18 mouse cellular contexts compared by ENCODE assay signal in genomic region chr3:98079601-98080215, GRCm38 (mm10).
DNase-seq lines count a peak whose midpoint lies in the region; ATAC-seq and TF ChIP-seq lines count a peak whose summit lies in the region.
"Had no signal": no experiment of that assay in that cellular context is flagged by ENCODE, and none has a peak within 500 bp of the region (broad histone marks: within the 10 kb centered on the region; RNA-seq: fewer than 3 reads in every experiment).

No protein-coding gene starts in this region.

- H3K36me3 ChIP-seq in MEL (ENCODE audit: control insufficient read depth in 1 of 2, insufficient read depth in 2 of 2, low read length in 2 of 2): peaks cover 0 to 22% of the 10 kb centered on the region in 2 experiments
- H3K36me3 ChIP-seq: hindbrain, embryonic 15.5 days had no signal

- TF ChIP-seq EP300 in MEL (IDR thresholded peaks at IDR 0.05; ENCODE audit: low read depth in 1 of 2, low read length in 2 of 2): no peak

- H3K79me2 ChIP-seq in MEL (ENCODE audit: control insufficient read depth, insufficient read depth, low read length, poor library complexity): no peaks in the 10 kb centered on the region

- peak; percentile 56 for DNase-seq in adrenal gland, adult 2 months
- DNase-seq in adrenal gland, postnatal 4 days (ENCODE audit: low spot score in 2 of 2): no peak
- peak; percentile 14 for DNase-seq in MEL (ENCODE audit: low read depth, low spot score)
- no peak for DNase-seq in layer of hippocampus, adult 11-12 months (ENCODE audit: low spot score)
- no peak for DNase-seq in ovary, postnatal 10 days (ENCODE audit: low spot score)
- DNase-seq: adrenal gland, postnatal 14 days; cerebellum, adult 18-20 months; cerebellum, adult 9-10 months; cerebellum, postnatal 14 days; gastrocnemius, adult 2 months; gastrocnemius, postnatal 14 days; heart, adult 11 months had no signal

- no peak overlapping the region for H3K4me3 ChIP-seq in MEL (ENCODE audit: control insufficient read depth in 1 of 2, insufficient read depth in 1 of 2, low read depth in 2 of 2, low read length in 2 of 2)
- H3K4me3 ChIP-seq: forebrain, embryonic 12.5 days; gastrocnemius, adult 2 months; hindbrain, embryonic 12.5 days; hindbrain, embryonic 15.5 days had no signal

- peaks cover 20 to 21% of the 10 kb centered on the region in 2 experiments for H3K4me1 ChIP-seq in MEL (ENCODE audit: control insufficient read depth in 1 of 2, insufficient read depth in 2 of 2, low read length in 2 of 2)

- no peak overlapping the region for H3K9ac ChIP-seq in MEL (ENCODE audit: control insufficient read depth, low read depth, low read length, poor library complexity, severe bottlenecking)
- H3K9ac ChIP-seq: forebrain, embryonic 12.5 days; hindbrain, embryonic 12.5 days; hindbrain, embryonic 15.5 days had no signal

- TF ChIP-seq RAD21 in MEL (IDR thresholded peaks at IDR 0.05; ENCODE audit: low read depth, low read length): no peak

- TF ChIP-seq POLR2A in MEL (IDR thresholded peaks at IDR 0.05; ENCODE audit: control insufficient read depth in 1 of 2, insufficient read depth in 1 of 2, low read depth in 1 of 2, low read length in 2 of 2, poor library complexity in 1 of 2): no peak

- no peaks in the 10 kb centered on the region for H3K27me3 ChIP-seq in MEL (ENCODE audit: control insufficient read depth in 1 of 2, insufficient read depth in 2 of 2, low read length in 2 of 2)
- H3K27me3 ChIP-seq: forebrain, embryonic 12.5 days; hindbrain, embryonic 12.5 days; hindbrain, embryonic 15.5 days; Patski had no signal

- H3K27ac ChIP-seq in MEL (ENCODE audit: control insufficient read depth, low read depth, low read length): no peak overlapping the region
- H3K27ac ChIP-seq: forebrain, embryonic 12.5 days; gastrocnemius, adult 2 months; hindbrain, embryonic 12.5 days; hindbrain, embryonic 15.5 days had no signal

- no peaks in the 10 kb centered on the region for H3K9me3 ChIP-seq in MEL (replicated peaks; ENCODE audit: insufficient read depth, low read length)
- H3K9me3 ChIP-seq: forebrain, embryonic 12.5 days; hindbrain, embryonic 12.5 days; hindbrain, embryonic 15.5 days had no signal

- TF ChIP-seq CTCF in MEL (IDR thresholded peaks at IDR 0.05 in 2 of 3, conservative IDR thresholded peaks at IDR 0.05 in 1 of 3; ENCODE audit: control insufficient read depth in 1 of 3, insufficient read depth in 1 of 3, low read depth in 2 of 3, low read length in 3 of 3, poor library complexity in 1 of 3, severe bottlenecking in 1 of 3): no peak

- ATAC-seq in erythroid progenitor cell, adult 5-6 weeks (replicated peaks; ENCODE audit: low FRiP score, poor library complexity, severe bottlenecking): peak; percentile 61
- ATAC-seq: forebrain, embryonic 16.5 days; Patski had no signal

TF ChIP-seq in MEL, 35 proteins besides CTCF, POLR2A, EP300 and RAD21:
- TF ChIP-seq ELF1 (IDR thresholded peaks at IDR 0.05; ENCODE audit: low read depth, low read length) (no peak), UBTF (IDR thresholded peaks at IDR 0.05; ENCODE audit: borderline replicate concordance, insufficient read depth, low read depth, low read length) (no peak), ZC3H11A (IDR thresholded peaks at IDR 0.05; ENCODE audit: low read depth, low read length) (no peak), SIN3A (IDR thresholded peaks at IDR 0.05; ENCODE audit: low read length) (no peak), POLR2AphosphoS2 (IDR thresholded peaks at IDR 0.05; ENCODE audit: low read length) (no peak), MYC (IDR thresholded peaks at IDR 0.05; ENCODE audit: low read depth, low read length) (no peak), MAZ (IDR thresholded peaks at IDR 0.05; ENCODE audit: low read depth, low read length) (no peak), GATA1 (IDR thresholded peaks at IDR 0.05; ENCODE audit: low read depth, low read length) (no peak), KAT2A (conservative IDR thresholded peaks at IDR 0.05; ENCODE audit: low read depth, low read length) (no peak), ETS1 (IDR thresholded peaks at IDR 0.05; ENCODE audit: low read depth, low read length) (no peak), MAFK (IDR thresholded peaks at IDR 0.05; ENCODE audit: borderline replicate concordance, low read depth, low read length) (no peak)

Comparison
In these comparisons a context has a peak if more than half of its experiments do, and no peak if none do; other contexts are left out.
1. DNase-seq: peak in adrenal gland, adult 2 months (single experiment) and MEL (single experiment); none in adrenal gland, postnatal 4 days (0 of 2), layer of hippocampus, adult 11-12 months (single experiment) and ovary, postnatal 10 days (single experiment).